Mouse (Mus musculus): ENCODE results near the gene Prkx.

- TF ChIP-seq CTCF (conservative IDR thresholded peaks at IDR 0.05; ENCODE audit: insufficient read depth, insufficient read length, low read depth, low read length) (no peak), POLR2A (IDR thresholded peaks at IDR 0.05; ENCODE audit: low read depth, low read length) (peak; percentile 34)
Measured at GRCm38 (mm10) chrX:77795858-77796174, 262 bp downstream of the Prkx start.
